Mouse (Mus musculus): Measurements from ENCODE around the gene Atp6v0b.

GRCm38 (mm10) chr4:117928234-117928633, 41.1 kb upstream of the Atp6v0b start:
- TF ChIP-seq MYOG (IDR thresholded peaks at IDR 0.05; ENCODE audit: control insufficient read depth in 1 of 3, insufficient read depth in 1 of 3, insufficient read length in 2 of 3, low read depth in 2 of 3), result no peak
- no peak for TF ChIP-seq POLR2A (IDR thresholded peaks at IDR 0.05; ENCODE audit: insufficient read length, low read depth)
- no peak for TF ChIP-seq MYOD1 (IDR thresholded peaks at IDR 0.05; ENCODE audit: control insufficient read depth in 1 of 3, insufficient read length in 2 of 3, low read depth in 2 of 3)
- no peak for TF ChIP-seq TCF12 (IDR thresholded peaks at IDR 0.05; ENCODE audit: insufficient read depth, poor library complexity, severe bottlenecking)
- no peak for TF ChIP-seq CEBPB (IDR thresholded peaks at IDR 0.05; ENCODE audit: insufficient read depth, poor library complexity, severe bottlenecking)
- no peak for TF ChIP-seq MAX (IDR thresholded peaks at IDR 0.05; ENCODE audit: low read depth)
- no peak for TF ChIP-seq POLR2AphosphoS2 (IDR thresholded peaks at IDR 0.05; ENCODE audit: insufficient read length, low read depth)
- TF ChIP-seq E2F4 (IDR thresholded peaks at IDR 0.05; ENCODE audit: insufficient read depth), result no peak
- TF ChIP-seq USF1 (IDR thresholded peaks at IDR 0.05; ENCODE audit: low read depth), result no peak
